Mouse (Mus musculus): Measurements from ENCODE around the gene Mbd5. TPM values are rescaled to one million over a fixed set of nuclear protein-coding genes. Genes with fewer than 3 reads are reported as not detected.

Mbd5 gene
- polyA plus RNA-seq, 1 experiment, result 29.9 TPM

- no peak overlapping the region for H3K27ac ChIP-seq (ENCODE audit: insufficient read depth, low read length)
- no peak overlapping the region for H3K4me3 ChIP-seq (ENCODE audit: insufficient read depth, low read length)
- TF ChIP-seq POLR2A (IDR thresholded peaks at IDR 0.05; ENCODE audit: extremely low read depth, insufficient read depth, low read length), result no peak
- TF ChIP-seq CTCF (IDR thresholded peaks at IDR 0.05; ENCODE audit: extremely low read depth, insufficient read depth, low read length), result no peak
- no peaks in the 10 kb centered on the region for H3K4me1 ChIP-seq (ENCODE audit: control insufficient read depth, insufficient read depth, low read length)
Observed at GRCm38 (mm10) chr2:49210408-49210807, 261.1 kb downstream of the Mbd5 start.

GRCm38 (mm10) chr2:49229725-49230124, 280.4 kb downstream of the Mbd5 start:
- H3K4me1 ChIP-seq (ENCODE audit: control insufficient read depth, insufficient read depth, low read length), result no peaks in the 10 kb centered on the region
- H3K4me3 ChIP-seq (ENCODE audit: insufficient read depth, low read length), result no peak overlapping the region
- H3K27ac ChIP-seq (ENCODE audit: insufficient read depth, low read length), result no peak overlapping the region
- TF ChIP-seq CTCF (IDR thresholded peaks at IDR 0.05; ENCODE audit: extremely low read depth, insufficient read depth, low read length) (no peak), POLR2A (IDR thresholded peaks at IDR 0.05; ENCODE audit: extremely low read depth, insufficient read depth, low read length) (no peak)

- TF ChIP-seq CTCF (IDR thresholded peaks at IDR 0.05; ENCODE audit: extremely low read depth, insufficient read depth, low read length) (no peak), POLR2A (IDR thresholded peaks at IDR 0.05; ENCODE audit: extremely low read depth, insufficient read depth, low read length) (no peak)
- Histone ChIP-seq H3K4me3 (ENCODE audit: insufficient read depth, low read length) (no peak overlapping the region), H3K27ac (ENCODE audit: insufficient read depth, low read length) (no peak overlapping the region), H3K4me1 (ENCODE audit: control insufficient read depth, insufficient read depth, low read length) (no peaks in the 10 kb centered on the region)
Observed at GRCm38 (mm10) chr2:49234064-49234463, 284.8 kb downstream of the Mbd5 start.

- Histone ChIP-seq H3K4me3 (ENCODE audit: insufficient read depth, low read length) (no peak overlapping the region), H3K27ac (ENCODE audit: insufficient read depth, low read length) (no peak overlapping the region), H3K4me1 (ENCODE audit: control insufficient read depth, insufficient read depth, low read length) (no peaks in the 10 kb centered on the region)
- TF ChIP-seq CTCF (IDR thresholded peaks at IDR 0.05; ENCODE audit: extremely low read depth, insufficient read depth, low read length) (no peak), POLR2A (IDR thresholded peaks at IDR 0.05; ENCODE audit: extremely low read depth, insufficient read depth, low read length) (no peak)
Observed at GRCm38 (mm10) chr2:49241715-49242114, 292.4 kb downstream of the Mbd5 start.

- no peak overlapping the region for H3K4me3 ChIP-seq (ENCODE audit: insufficient read depth, low read length)
- no peak overlapping the region for H3K27ac ChIP-seq (ENCODE audit: insufficient read depth, low read length)
- peaks cover 3% of the 10 kb centered on the region for H3K4me1 ChIP-seq (ENCODE audit: control insufficient read depth, insufficient read depth, low read length)
- TF ChIP-seq CTCF (IDR thresholded peaks at IDR 0.05; ENCODE audit: extremely low read depth, insufficient read depth, low read length) (no peak), POLR2A (IDR thresholded peaks at IDR 0.05; ENCODE audit: extremely low read depth, insufficient read depth, low read length) (no peak)
Observed at GRCm38 (mm10) chr2:49264092-49264491, 314.8 kb downstream of the Mbd5 start.

GRCm38 (mm10) chr2:49272295-49272967, 323.1 kb downstream of the Mbd5 start:
- H3K4me3 ChIP-seq (ENCODE audit: insufficient read depth, low read length), result no peak overlapping the region
- no peak overlapping the region for H3K27ac ChIP-seq (ENCODE audit: insufficient read depth, low read length)
- 0 out of 2 replicates have a peak, but pooled peaks cover 1% of the 10 kb centered on the region for H3K4me1 ChIP-seq (ENCODE audit: control insufficient read depth, insufficient read depth, low read length)
- TF ChIP-seq CTCF (IDR thresholded peaks at IDR 0.05; ENCODE audit: extremely low read depth, insufficient read depth, low read length), result no peak
- no peak for TF ChIP-seq POLR2A (IDR thresholded peaks at IDR 0.05; ENCODE audit: extremely low read depth, insufficient read depth, low read length)

GRCm38 (mm10) chr2:49276017-49276722, 326.9 kb downstream of the Mbd5 start:
- H3K27ac ChIP-seq (ENCODE audit: insufficient read depth, low read length), result no peak overlapping the region
- TF ChIP-seq POLR2A (IDR thresholded peaks at IDR 0.05; ENCODE audit: extremely low read depth, insufficient read depth, low read length), result no peak
- TF ChIP-seq CTCF (IDR thresholded peaks at IDR 0.05; ENCODE audit: extremely low read depth, insufficient read depth, low read length), result no peak
- H3K4me3 ChIP-seq (ENCODE audit: insufficient read depth, low read length), result no peak overlapping the region
- H3K4me1 ChIP-seq (ENCODE audit: control insufficient read depth, insufficient read depth, low read length), result 0 out of 2 replicates have a peak, but pooled peaks cover 1% of the 10 kb centered on the region

- Histone ChIP-seq H3K4me1 (ENCODE audit: control insufficient read depth, insufficient read depth, low read length) (no peaks in the 10 kb centered on the region), H3K27ac (ENCODE audit: insufficient read depth, low read length) (no peak overlapping the region), H3K4me3 (ENCODE audit: insufficient read depth, low read length) (no peak overlapping the region)
- TF ChIP-seq POLR2A (IDR thresholded peaks at IDR 0.05; ENCODE audit: extremely low read depth, insufficient read depth, low read length), result no peak
- no peak for TF ChIP-seq CTCF (IDR thresholded peaks at IDR 0.05; ENCODE audit: extremely low read depth, insufficient read depth, low read length)
Observed at GRCm38 (mm10) chr2:49280496-49280895, 331.2 kb downstream of the Mbd5 start.

GRCm38 (mm10) chr2:49283583-49283982, 334.3 kb downstream of the Mbd5 start:
- H3K27ac ChIP-seq (ENCODE audit: insufficient read depth, low read length), result no peak overlapping the region
- no peaks in the 10 kb centered on the region for H3K4me1 ChIP-seq (ENCODE audit: control insufficient read depth, insufficient read depth, low read length)
- no peak overlapping the region for H3K4me3 ChIP-seq (ENCODE audit: insufficient read depth, low read length)
- TF ChIP-seq CTCF (IDR thresholded peaks at IDR 0.05; ENCODE audit: extremely low read depth, insufficient read depth, low read length) (no peak), POLR2A (IDR thresholded peaks at IDR 0.05; ENCODE audit: extremely low read depth, insufficient read depth, low read length) (no peak)

GRCm38 (mm10) chr2:49286965-49287364, 337.7 kb downstream of the Mbd5 start:
- no peak overlapping the region for H3K27ac ChIP-seq (ENCODE audit: insufficient read depth, low read length)
- H3K4me3 ChIP-seq (ENCODE audit: insufficient read depth, low read length), result no peak overlapping the region
- H3K4me1 ChIP-seq (ENCODE audit: control insufficient read depth, insufficient read depth, low read length), result no peaks in the 10 kb centered on the region
- TF ChIP-seq CTCF (IDR thresholded peaks at IDR 0.05; ENCODE audit: extremely low read depth, insufficient read depth, low read length), result no peak
- no peak for TF ChIP-seq POLR2A (IDR thresholded peaks at IDR 0.05; ENCODE audit: extremely low read depth, insufficient read depth, low read length)
